Mouse (Mus musculus): ENCODE results near the gene Zfp358.

DNA sequence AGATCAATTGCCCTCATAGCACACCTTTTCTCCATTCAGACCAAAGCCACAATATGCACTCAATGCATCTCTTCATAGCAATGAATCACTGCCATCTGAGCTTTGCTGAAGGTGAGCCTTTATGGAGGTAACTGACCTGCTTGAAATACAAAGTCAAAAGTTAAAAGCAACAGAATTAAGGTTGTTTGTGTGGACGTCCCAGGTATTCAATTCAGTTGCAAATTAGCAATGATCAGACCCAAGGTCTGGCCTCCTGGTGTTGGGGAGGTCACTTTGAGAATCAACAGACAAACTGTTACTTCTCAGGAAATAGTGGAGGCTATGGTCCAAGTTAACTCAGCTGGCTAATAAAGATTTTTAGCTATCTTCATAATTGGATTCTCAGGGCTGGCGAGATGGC is 53.6 kb downstream of the Zfp358 start:
- TF ChIP-seq CTCF (IDR thresholded peaks at IDR 0.05; ENCODE audit: low read depth, low read length) = no peak
- no peak for TF ChIP-seq POLR2A (IDR thresholded peaks at IDR 0.05; ENCODE audit: insufficient read depth, low read length)
